Mouse (Mus musculus) myocyte (in vitro differentiated cells): ENCODE data around the gene Krt39. TPM values are rescaled to one million over a fixed set of nuclear protein-coding genes. Genes with fewer than 3 reads are reported as not detected.

ENCODE experiments used
- H3K27me3 ChIP-seq: one replicate; pipeline ENCODE4 v1.6.1; 2011; ENCODE audit not compliant: control insufficient read depth, insufficient read depth, insufficient read length
- H3K36me3 ChIP-seq: one replicate; pipeline ENCODE4 v1.6.1; 2011; ENCODE audit not compliant: control insufficient read depth, insufficient read depth
- H3K4me2 ChIP-seq: one replicate; pipeline ENCODE4 v1.6.1; 2011; ENCODE audit warnings: low read depth, control low read depth
- H3K4me3 ChIP-seq: one replicate; pipeline ENCODE4 v1.5.1; 2011; ENCODE audit warnings: mild to moderate bottlenecking, control low read depth, moderate library complexity
- H3K79me2 ChIP-seq: one replicate; pipeline ENCODE4 v1.6.1; 2011; ENCODE audit not compliant: control insufficient read depth, insufficient read depth
- H3ac ChIP-seq: one replicate; pipeline ENCODE4 v1.6.1; 2011; ENCODE audit not compliant: control insufficient read depth, insufficient read length
- CEBPB ChIP-seq: IDR thresholded peaks from 2 replicates; pipeline ENCODE4 v1.6.1; 2011; ENCODE audit warnings: mild to moderate bottlenecking, moderate library complexity; ENCODE audit not compliant: poor library complexity, insufficient read depth, severe bottlenecking
- E2F4 ChIP-seq: IDR thresholded peaks from one replicate; pipeline ENCODE4 v1.6.1; 2011; ENCODE audit warnings: mild to moderate bottlenecking, control low read depth, moderate library complexity; ENCODE audit not compliant: insufficient read depth
- MAX ChIP-seq: IDR thresholded peaks from one replicate; pipeline ENCODE4 v1.6.1; 2011; ENCODE audit warnings: low read depth, mild to moderate bottlenecking, control low read depth
- MYOD1 ChIP-seq, 3 experiments: IDR thresholded peaks; one replicate each; pipeline ENCODE4 v1.6.1; 2011; ENCODE audit warnings: control low read depth in 2 of 3, low read depth in 2 of 3, mild to moderate bottlenecking in 2 of 3, moderate library complexity in 1 of 3; ENCODE audit not compliant: insufficient read length in 2 of 3, control insufficient read depth in 1 of 3
- MYOG ChIP-seq, 3 experiments: IDR thresholded peaks; one replicate each; pipeline ENCODE4 v1.6.1; 2011; ENCODE audit warnings: control low read depth in 2 of 3, low read depth in 2 of 3, mild to moderate bottlenecking in 2 of 3; ENCODE audit not compliant: insufficient read length in 2 of 3, control insufficient read depth in 1 of 3, insufficient read depth in 1 of 3
- POLR2A ChIP-seq: IDR thresholded peaks from one replicate; pipeline ENCODE4 v1.6.1; 2011; ENCODE audit warnings: low read depth, mild to moderate bottlenecking, control low read depth, moderate library complexity; ENCODE audit not compliant: insufficient read length
- POLR2AphosphoS2 ChIP-seq: IDR thresholded peaks from one replicate; pipeline ENCODE4 v1.6.1; 2011; ENCODE audit warnings: low read depth, control low read depth; ENCODE audit not compliant: insufficient read length
- REST ChIP-seq: IDR thresholded peaks from one replicate; pipeline ENCODE4 v1.6.1; 2011; ENCODE audit warnings: mild to moderate bottlenecking, control low read depth, moderate library complexity; ENCODE audit not compliant: insufficient read depth, insufficient read length
- SRF ChIP-seq: IDR thresholded peaks from one replicate; pipeline ENCODE4 v1.6.1; 2011; ENCODE audit warnings: low read depth; ENCODE audit not compliant: control insufficient read depth, insufficient read length
- TCF12 ChIP-seq: IDR thresholded peaks from one replicate; pipeline ENCODE4 v1.6.1; 2011; ENCODE audit warnings: mild to moderate bottlenecking, control low read depth; ENCODE audit not compliant: poor library complexity, insufficient read depth, severe bottlenecking
- TCF3 ChIP-seq: IDR thresholded peaks from one replicate; pipeline ENCODE4 v1.6.1; 2011; ENCODE audit warnings: low read depth, control low read depth; ENCODE audit not compliant: insufficient read length
- USF1 ChIP-seq: IDR thresholded peaks from one replicate; pipeline ENCODE4 v1.6.1; 2011; ENCODE audit warnings: low read depth, mild to moderate bottlenecking, control low read depth, moderate library complexity
- polyA plus RNA-seq: library from polyadenylated mRNA; unstranded; fragments of >200 nt; fragmentation: generic; extraction: Trizol; gene quantifications from one replicate; pipeline ENCODE4 v1.2.1, GENCODE M21; 2012; ENCODE audit warnings: missing spikeins

The Krt39 gene
- polyA plus RNA-seq, 1 experiment, result not detected

- Histone ChIP-seq H3K79me2 (no peaks in the 10 kb centered on the region), H3K4me3 (no peak overlapping the region), H3ac (no peak overlapping the region), H3K27me3 (no peaks in the 10 kb centered on the region), H3K4me2 (peak overlapping the region; percentile 45), H3K36me3 (no peaks in the 10 kb centered on the region)
- TF ChIP-seq MYOG (IDR thresholded peaks at IDR 0.05; ENCODE audit: control insufficient read depth in 1 of 3, insufficient read depth in 1 of 3, insufficient read length in 2 of 3, low read depth in 2 of 3), result no peak
- TF ChIP-seq CEBPB, result no peak
- TF ChIP-seq SRF, result no peak
- no peak for TF ChIP-seq POLR2AphosphoS2
- no peak for TF ChIP-seq MYOD1 (IDR thresholded peaks at IDR 0.05; ENCODE audit: control insufficient read depth in 1 of 3, insufficient read length in 2 of 3, low read depth in 2 of 3)
- TF ChIP-seq REST, result no peak
- no peak for TF ChIP-seq POLR2A
- TF ChIP-seq E2F4, result no peak
- TF ChIP-seq TCF12, result no peak
- no peak for TF ChIP-seq TCF3
- no peak for TF ChIP-seq USF1
- no peak for TF ChIP-seq MAX
Observed at GRCm38 (mm10) chr11:99472405-99472804, 48.7 kb downstream of the Krt39 start.

GRCm38 (mm10) chr11:99471946-99472345 is 49.2 kb downstream of the Krt39 start:
- Histone ChIP-seq H3ac (no peak overlapping the region), H3K79me2 (no peaks in the 10 kb centered on the region), H3K4me3 (no peak overlapping the region), H3K36me3 (no peaks in the 10 kb centered on the region), H3K4me2 (peak overlapping the region; percentile 45), H3K27me3 (no peaks in the 10 kb centered on the region)
- TF ChIP-seq TCF12, result peak; percentile 39
- no peak for TF ChIP-seq USF1
- peak in 1 of 3 experiments; percentile 28 for TF ChIP-seq MYOD1 (IDR thresholded peaks at IDR 0.05; ENCODE audit: control insufficient read depth in 1 of 3, insufficient read length in 2 of 3, low read depth in 2 of 3)

- H3K36me3 ChIP-seq, result no peaks in the 10 kb centered on the region
- H3K79me2 ChIP-seq, result no peaks in the 10 kb centered on the region
- H3ac ChIP-seq, result no peak overlapping the region
- no peak overlapping the region for H3K4me2 ChIP-seq
- TF ChIP-seq REST, result no peak
- no peak for TF ChIP-seq CEBPB
- TF ChIP-seq MAX, result no peak
- no peak for TF ChIP-seq TCF3
- no peak for TF ChIP-seq SRF
- no peak for TF ChIP-seq MYOG (IDR thresholded peaks at IDR 0.05; ENCODE audit: control insufficient read depth in 1 of 3, insufficient read depth in 1 of 3, insufficient read length in 2 of 3, low read depth in 2 of 3)
- no peak for TF ChIP-seq POLR2AphosphoS2
- no peak for TF ChIP-seq MYOD1 (IDR thresholded peaks at IDR 0.05; ENCODE audit: control insufficient read depth in 1 of 3, insufficient read length in 2 of 3, low read depth in 2 of 3)
- no peak for TF ChIP-seq TCF12
- TF ChIP-seq USF1, result no peak
- TF ChIP-seq POLR2A, result no peak
- no peak for TF ChIP-seq E2F4
- no peak overlapping the region for H3K4me3 ChIP-seq
- no peaks in the 10 kb centered on the region for H3K27me3 ChIP-seq
Observed at GRCm38 (mm10) chr11:99469228-99469627, 51.9 kb downstream of the Krt39 start.

- Histone ChIP-seq H3K27me3 (no peaks in the 10 kb centered on the region), H3K4me2 (no peak overlapping the region), H3ac (no peak overlapping the region), H3K36me3 (no peaks in the 10 kb centered on the region), H3K79me2 (no peaks in the 10 kb centered on the region), H3K4me3 (no peak overlapping the region)
- TF ChIP-seq TCF3 (no peak), CEBPB (no peak), USF1 (no peak), MYOG (IDR thresholded peaks at IDR 0.05; ENCODE audit: control insufficient read depth in 1 of 3, insufficient read depth in 1 of 3, insufficient read length in 2 of 3, low read depth in 2 of 3) (no peak)
Observed at GRCm38 (mm10) chr11:99468566-99468965, 52.6 kb downstream of the Krt39 start.

- no peak overlapping the region for H3K4me2 ChIP-seq
- no peak overlapping the region for H3K4me3 ChIP-seq
- H3K27me3 ChIP-seq, result no peaks in the 10 kb centered on the region
- H3K79me2 ChIP-seq, result no peaks in the 10 kb centered on the region
- TF ChIP-seq TCF3, result no peak
- no peak for TF ChIP-seq TCF12
- no peak for TF ChIP-seq POLR2AphosphoS2
- TF ChIP-seq REST, result no peak
- no peak for TF ChIP-seq SRF
- no peak for TF ChIP-seq CEBPB
- TF ChIP-seq MYOG (IDR thresholded peaks at IDR 0.05; ENCODE audit: control insufficient read depth in 1 of 3, insufficient read depth in 1 of 3, insufficient read length in 2 of 3, low read depth in 2 of 3), result no peak
- TF ChIP-seq USF1, result no peak
- no peak for TF ChIP-seq MYOD1 (IDR thresholded peaks at IDR 0.05; ENCODE audit: control insufficient read depth in 1 of 3, insufficient read length in 2 of 3, low read depth in 2 of 3)
- H3K36me3 ChIP-seq, result no peaks in the 10 kb centered on the region
- H3ac ChIP-seq, result no peak overlapping the region
Observed at GRCm38 (mm10) chr11:99466316-99466715, 54.8 kb downstream of the Krt39 start.
